Mouse (Mus musculus) small intestine, adult 2 months (tissue): Measurements from ENCODE around the gene Fhad1.

Experiments used
- CTCF ChIP-seq: fragments of 200-500 bp; IDR thresholded peaks from 2 replicates; pipeline ENCODE4 v1.5.1; 2012; ENCODE audit warnings: low read depth, mild to moderate bottlenecking, control low read depth, inconsistent platforms, low read length, moderate library complexity, mixed read lengths; ENCODE audit not compliant: insufficient replicate concordance, insufficient read length; ENCODE audit errors: extremely low read depth
- POLR2A ChIP-seq: fragments of 200-500 bp; IDR thresholded peaks from 2 replicates; pipeline ENCODE4 v1.6.1; 2012; ENCODE audit warnings: low read depth, mild to moderate bottlenecking, control low read depth, inconsistent platforms, low read length, moderate library complexity

DNA sequence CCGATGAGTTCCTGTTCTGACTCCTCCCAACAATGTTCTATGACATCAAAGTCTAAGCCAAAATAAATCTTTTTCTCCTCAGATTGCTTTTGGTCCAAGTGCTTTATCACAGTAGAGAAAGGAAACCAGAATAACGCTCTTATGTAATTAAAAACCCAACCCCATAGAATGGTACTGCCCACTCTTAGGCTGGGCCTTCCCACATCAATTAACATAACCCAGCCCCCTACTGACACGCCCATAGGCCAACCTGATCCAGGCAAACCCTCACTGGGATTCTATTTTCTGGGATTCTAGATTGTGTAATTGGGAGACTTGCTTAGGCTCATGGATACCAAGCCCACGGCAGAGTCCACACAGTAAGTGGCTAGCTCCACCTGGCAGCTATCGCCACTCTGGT is 149.9 kb downstream of the Fhad1 start:
- TF ChIP-seq POLR2A = no peak
- TF ChIP-seq CTCF = no peak
